Mouse (Mus musculus): ENCODE data around the gene Ano10. TPM values are rescaled to one million over a fixed set of nuclear protein-coding genes. Genes with fewer than 3 reads are reported as not detected.

Gene Ano10
- total and polyA plus RNA-seq, 2 experiments from 2014 or later, result 29.9 to 33.0 TPM

- Histone ChIP-seq H3K4me3 (ENCODE audit: low read depth, low read length) (no peak overlapping the region), H3K36me3 (ENCODE audit: insufficient read depth, low read length) (peaks cover 23% of the 10 kb centered on the region; the same call in 1 of the 2 replicates), H3K4me1 (ENCODE audit: insufficient read depth, low read length) (peaks cover 3% of the 10 kb centered on the region; the same call in 1 of the 2 replicates), H3K27ac (ENCODE audit: low read depth, low read length) (no peak overlapping the region), H3K4me2 (ENCODE audit: low read depth, low read length, poor library complexity, severe bottlenecking) (no peak overlapping the region), H3K9ac (replicated peaks; ENCODE audit: low read length, poor library complexity, severe bottlenecking) (no peak overlapping the region), H3K27me3 (ENCODE audit: insufficient read depth, low read length) (no peaks in the 10 kb centered on the region), H3K9me3 (ENCODE audit: low read length) (no peaks in the 10 kb centered on the region)
- ATAC-seq (ENCODE audit: low FRiP score) (no peak), DNase-seq (ENCODE audit: low spot score) (no peak)
- 83% methylated on average over 5 of the region's 5 CpGs for WGBS
- peak; percentile 50 for TF ChIP-seq CTCF (IDR thresholded peaks at IDR 0.05)
Measured at GRCm38 (mm10) chr9:122156389-122157078, 137.7 kb downstream of the Ano10 start.

DNA sequence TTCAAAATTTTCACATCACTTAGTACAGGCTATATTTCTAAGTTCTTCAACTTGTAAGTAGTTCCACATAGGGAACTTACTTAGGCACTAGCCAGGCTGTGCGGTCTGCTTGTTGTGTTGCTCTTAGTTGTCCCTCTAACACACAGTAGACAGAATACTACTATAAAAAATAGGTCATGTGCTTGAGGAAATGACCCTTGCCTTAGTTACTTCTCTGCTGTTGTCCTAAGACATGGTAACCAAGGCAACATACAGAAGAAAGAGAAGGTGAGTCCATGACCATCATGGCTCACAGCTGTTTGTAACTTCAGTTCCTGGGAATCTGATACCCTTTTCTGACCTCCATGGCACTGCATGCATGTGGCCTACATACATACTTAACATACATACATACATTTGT is 139.0 kb downstream of the Ano10 start:
- peaks cover 3% of the 10 kb centered on the region; the same call in 1 of the 2 replicates for H3K4me1 ChIP-seq (ENCODE audit: insufficient read depth, low read length)
- TF ChIP-seq CTCF (IDR thresholded peaks at IDR 0.05), result no peak
- H3K27me3 ChIP-seq (ENCODE audit: insufficient read depth, low read length), result no peaks in the 10 kb centered on the region
- H3K36me3 ChIP-seq (ENCODE audit: insufficient read depth, low read length), result peaks cover 12% of the 10 kb centered on the region; the same call in 1 of the 2 replicates
- no peak overlapping the region for H3K4me3 ChIP-seq (ENCODE audit: low read depth, low read length)
- 97% methylated on average over 1 of the region's 1 CpGs for WGBS
- ATAC-seq (ENCODE audit: low FRiP score) (no peak), DNase-seq (ENCODE audit: low spot score) (no peak)
- no peak overlapping the region for H3K4me2 ChIP-seq (ENCODE audit: low read depth, low read length, poor library complexity, severe bottlenecking)
- no peak overlapping the region for H3K9ac ChIP-seq (replicated peaks; ENCODE audit: low read length, poor library complexity, severe bottlenecking)
- H3K9me3 ChIP-seq (ENCODE audit: low read length), result no peaks in the 10 kb centered on the region
- H3K27ac ChIP-seq (ENCODE audit: low read depth, low read length), result no peak overlapping the region

DNA sequence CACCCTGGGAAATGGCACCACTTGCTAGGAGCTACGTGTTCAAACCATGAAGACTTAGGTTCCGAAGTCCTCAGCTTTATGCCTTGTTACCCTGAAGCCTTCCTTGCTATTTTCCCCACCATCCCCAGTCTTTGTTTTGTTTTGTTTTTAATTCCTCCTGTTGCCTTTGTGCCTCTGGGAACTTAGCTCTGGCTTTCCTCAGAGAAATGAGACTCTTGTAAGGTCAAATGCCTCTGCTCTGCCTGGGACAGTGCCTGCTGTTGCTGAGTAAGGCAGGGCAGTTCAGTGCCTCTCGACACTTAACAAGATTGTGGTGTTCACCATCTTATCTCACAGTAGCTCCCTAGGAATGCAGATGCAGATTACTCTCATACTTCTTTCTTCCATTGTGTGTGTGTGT is 140.8 kb downstream of the Ano10 start:
- peaks cover 3% of the 10 kb centered on the region; the same call in 1 of the 2 replicates for H3K4me1 ChIP-seq (ENCODE audit: insufficient read depth, low read length)
- DNase-seq (ENCODE audit: low spot score) (no peak), ATAC-seq (ENCODE audit: low FRiP score) (no peak)
- H3K9me3 ChIP-seq (ENCODE audit: low read length), result no peaks in the 10 kb centered on the region
- H3K27me3 ChIP-seq (ENCODE audit: insufficient read depth, low read length), result no peaks in the 10 kb centered on the region
- no peak overlapping the region for H3K4me3 ChIP-seq (ENCODE audit: low read depth, low read length)
- no peak for TF ChIP-seq CTCF (IDR thresholded peaks at IDR 0.05)
- H3K9ac ChIP-seq (replicated peaks; ENCODE audit: low read length, poor library complexity, severe bottlenecking), result no peak overlapping the region
- no peak overlapping the region for H3K4me2 ChIP-seq (ENCODE audit: low read depth, low read length, poor library complexity, severe bottlenecking)
- H3K36me3 ChIP-seq (ENCODE audit: insufficient read depth, low read length), result peaks cover 10% of the 10 kb centered on the region; the same call in 1 of the 2 replicates
- WGBS, result 93% methylated on average over 3 of the region's 3 CpGs
- no peak overlapping the region for H3K27ac ChIP-seq (ENCODE audit: low read depth, low read length)

DNA sequence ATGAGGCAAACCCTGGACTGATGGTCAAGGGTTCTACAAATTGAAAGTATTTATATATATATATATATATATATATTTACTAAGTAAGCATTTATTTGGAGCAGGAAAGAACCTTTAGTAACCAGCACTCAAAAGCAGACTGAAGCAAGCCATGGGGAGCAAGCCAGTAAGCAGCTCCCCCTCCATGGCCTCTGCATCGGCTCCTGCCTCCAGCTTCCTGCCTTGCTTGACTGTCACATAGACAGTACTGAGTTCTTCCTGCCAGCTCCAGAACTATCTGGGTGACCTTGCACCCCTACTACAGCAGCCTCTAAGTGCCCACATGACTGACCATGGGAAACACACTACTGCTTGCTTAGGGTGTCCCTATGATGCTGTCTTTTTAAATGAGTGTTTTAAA is 141.7 kb downstream of the Ano10 start:
- no peaks in the 10 kb centered on the region for H3K27me3 ChIP-seq (ENCODE audit: insufficient read depth, low read length)
- no peak overlapping the region for H3K4me2 ChIP-seq (ENCODE audit: low read depth, low read length, poor library complexity, severe bottlenecking)
- TF ChIP-seq CTCF (IDR thresholded peaks at IDR 0.05), result no peak
- no peak overlapping the region for H3K4me3 ChIP-seq (ENCODE audit: low read depth, low read length)
- no peaks in the 10 kb centered on the region for H3K9me3 ChIP-seq (ENCODE audit: low read length)
- DNase-seq (ENCODE audit: low spot score), result no peak
- H3K36me3 ChIP-seq (ENCODE audit: insufficient read depth, low read length), result peaks cover 4% of the 10 kb centered on the region; the same call in 1 of the 2 replicates
- H3K4me1 ChIP-seq (ENCODE audit: insufficient read depth, low read length), result peaks cover 3% of the 10 kb centered on the region; the same call in 1 of the 2 replicates
- no peak for ATAC-seq (ENCODE audit: low FRiP score)
- no peak overlapping the region for H3K27ac ChIP-seq (ENCODE audit: low read depth, low read length)
- WGBS, result 85% methylated on average over 1 of the region's 1 CpGs
- no peak overlapping the region for H3K9ac ChIP-seq (replicated peaks; ENCODE audit: low read length, poor library complexity, severe bottlenecking)

GRCm38 (mm10) chr9:122152063-122152462 is 142.2 kb downstream of the Ano10 start:
- ATAC-seq (ENCODE audit: low FRiP score) (no peak), DNase-seq (ENCODE audit: low spot score) (no peak)
- Histone ChIP-seq H3K36me3 (ENCODE audit: insufficient read depth, low read length) (no peaks in the 10 kb centered on the region), H3K4me1 (ENCODE audit: insufficient read depth, low read length) (peaks cover 3% of the 10 kb centered on the region; the same call in 1 of the 2 replicates), H3K4me3 (ENCODE audit: low read depth, low read length) (no peak overlapping the region), H3K9me3 (ENCODE audit: low read length) (no peaks in the 10 kb centered on the region), H3K27me3 (ENCODE audit: insufficient read depth, low read length) (no peaks in the 10 kb centered on the region), H3K4me2 (ENCODE audit: low read depth, low read length, poor library complexity, severe bottlenecking) (no peak overlapping the region), H3K9ac (replicated peaks; ENCODE audit: low read length, poor library complexity, severe bottlenecking) (no peak overlapping the region), H3K27ac (ENCODE audit: low read depth, low read length) (no peak overlapping the region)
- WGBS, result 97% methylated on average over 4 of the region's 4 CpGs
- no peak for TF ChIP-seq CTCF (IDR thresholded peaks at IDR 0.05)

- Histone ChIP-seq H3K27me3 (ENCODE audit: insufficient read depth, low read length) (no peaks in the 10 kb centered on the region), H3K36me3 (ENCODE audit: insufficient read depth, low read length) (no peaks in the 10 kb centered on the region), H3K4me1 (ENCODE audit: insufficient read depth, low read length) (peaks cover 3% of the 10 kb centered on the region; the same call in 1 of the 2 replicates), H3K4me3 (ENCODE audit: low read depth, low read length) (no peak overlapping the region), H3K9ac (replicated peaks; ENCODE audit: low read length, poor library complexity, severe bottlenecking) (no peak overlapping the region), H3K9me3 (ENCODE audit: low read length) (no peaks in the 10 kb centered on the region), H3K27ac (ENCODE audit: low read depth, low read length) (no peak overlapping the region), H3K4me2 (ENCODE audit: low read depth, low read length, poor library complexity, severe bottlenecking) (no peak overlapping the region)
- no peak for TF ChIP-seq CTCF (IDR thresholded peaks at IDR 0.05)
- DNase-seq (ENCODE audit: low spot score), result no peak
- WGBS, result 92% methylated on average over 9 of the region's 9 CpGs
- ATAC-seq (ENCODE audit: low FRiP score), result no peak
Measured at GRCm38 (mm10) chr9:122149997-122150826, 144.0 kb downstream of the Ano10 start.
